Mouse (Mus musculus) left cerebral cortex, postnatal 4 days (tissue): Measurements from ENCODE around the gene H2-D1. TPM values are rescaled to one million over a fixed set of nuclear protein-coding genes. Genes with fewer than 3 reads are reported as not detected.
"Not testable (repeated sequence)": the region's sequence is repeated elsewhere in the genome, so short reads cannot be mapped to it uniquely, and the experiment has no call there.

ENCODE experiments used
- DNase-seq: peaks from one replicate; pipeline ENCODE4 v3.0.0-alpha.2; 2022
- intact Hi-C: fragments of 180-260 bp; cut with DNase I; formaldehyde crosslinking; loops from one replicate; pipeline ENCODE4 v1.15.1; 2025
- total RNA-seq, 2 experiments: library from RNA; stranded (reverse); gene quantifications; 2 replicates each; pipeline ENCODE4 v1.2.3; 2021

Gene H2-D1
- total RNA-seq, 2 experiments from 2014 or later = 19.1 to 22.8 TPM

- DNase-seq = no peak
- intact Hi-C loops = no loop called here
These were observed 7.2 kb upstream of the H2-D1 start for GRCm38 (mm10) chr17:35255301-35255700.

DNA sequence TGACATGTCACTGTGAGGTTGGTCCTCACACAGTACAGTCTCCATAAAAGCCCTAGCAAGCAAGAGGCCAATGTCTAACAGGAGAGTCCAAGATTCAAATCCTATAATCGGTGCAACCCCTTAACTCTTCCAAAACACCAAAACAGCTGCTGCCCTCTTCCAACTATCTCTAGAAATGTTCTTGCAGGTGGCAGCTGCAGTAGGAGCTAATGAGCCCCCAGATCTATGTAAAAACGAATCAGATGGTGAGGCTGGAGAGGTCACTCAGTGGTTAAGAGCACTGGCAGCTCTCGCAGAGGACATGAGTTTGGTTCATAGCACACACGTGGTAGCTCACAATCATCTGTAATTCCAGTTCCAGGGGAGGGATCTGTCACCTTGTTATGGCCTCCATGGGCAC is 6.8 kb upstream of the H2-D1 start:
- DNase-seq = no peak
- intact Hi-C loops = no loop called here

DNA sequence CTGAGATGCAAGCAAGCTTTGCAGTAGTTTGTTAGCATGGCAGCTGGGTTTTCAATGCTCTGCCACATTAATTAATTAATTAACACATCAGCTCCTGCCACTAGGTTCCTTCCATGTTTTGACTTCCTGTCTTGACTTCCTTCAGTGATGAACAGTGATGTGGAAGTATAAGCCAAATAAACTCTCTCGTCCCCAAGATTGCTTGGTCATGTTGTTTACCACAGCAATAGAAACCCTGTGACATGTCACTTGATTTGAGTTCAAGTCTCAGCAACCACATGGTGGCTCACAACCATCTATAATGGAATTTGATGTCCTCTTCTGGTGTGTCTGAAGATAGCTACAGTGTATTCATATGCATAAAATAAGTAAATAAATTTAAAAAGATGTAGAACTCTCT is 5.2 kb upstream of the H2-D1 start:
- intact Hi-C loops = no loop called here
- no peak for DNase-seq

DNA sequence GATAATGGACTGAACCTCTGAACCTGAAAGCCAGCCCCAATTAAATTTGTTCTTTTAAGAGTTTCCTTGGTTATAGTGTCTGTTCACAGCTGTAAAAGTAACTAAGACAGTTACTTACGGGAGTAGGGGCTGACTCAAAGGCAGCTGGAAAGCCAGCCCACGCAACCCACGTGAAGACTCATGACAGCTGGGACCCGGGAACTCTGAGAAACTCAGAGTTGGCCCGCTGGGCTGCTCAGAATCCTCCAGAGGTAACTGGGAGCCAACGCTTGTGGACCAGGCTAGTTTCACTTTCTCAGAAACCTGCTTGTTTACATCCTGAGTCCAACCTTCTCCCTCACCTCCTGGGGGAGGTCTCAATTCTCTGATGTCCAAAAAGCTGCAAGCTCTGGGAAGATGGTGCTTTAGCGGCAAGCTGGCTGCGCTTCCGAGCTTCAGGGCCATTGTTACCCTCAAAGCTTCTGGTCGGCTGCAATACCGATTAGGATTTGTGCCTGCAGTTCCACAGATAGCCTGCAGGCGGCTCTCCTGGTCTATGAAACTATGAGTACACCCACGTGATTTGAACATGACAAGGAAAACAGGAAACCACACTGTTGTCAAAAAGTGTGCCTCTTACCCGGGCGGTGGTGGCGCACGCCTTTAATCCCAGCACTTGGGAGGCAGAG is 4.6 kb upstream of the H2-D1 start:
- intact Hi-C loops = no loop called here
- peak; percentile 94 for DNase-seq

GRCm38 (mm10) chr17:35258492-35259478 is 3.7 kb upstream of the H2-D1 start:
- intact Hi-C loops = no loop called here
- no peak for DNase-seq

GRCm38 (mm10) chr17:35259621-35260020 is 2.9 kb upstream of the H2-D1 start:
- no peak for DNase-seq
- intact Hi-C loops = no loop called here

GRCm38 (mm10) chr17:35261651-35262050 is 879 bp upstream of the H2-D1 start:
- intact Hi-C loops = no loop called here
- no peak for DNase-seq

DNA sequence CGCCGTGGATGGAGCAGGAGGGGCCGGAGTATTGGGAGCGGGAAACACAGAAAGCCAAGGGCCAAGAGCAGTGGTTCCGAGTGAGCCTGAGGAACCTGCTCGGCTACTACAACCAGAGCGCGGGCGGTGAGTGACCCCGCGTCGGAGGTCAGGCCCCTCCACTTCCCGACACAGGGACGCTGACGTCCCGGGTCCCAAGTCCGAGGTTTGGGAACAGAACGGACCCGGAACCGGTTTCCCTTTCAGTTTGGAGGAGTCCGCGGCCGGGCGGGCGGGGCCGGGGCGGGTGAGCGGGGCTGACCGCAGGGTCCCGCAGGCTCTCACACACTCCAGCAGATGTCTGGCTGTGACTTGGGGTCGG is 973 bp downstream of the H2-D1 start:
- intact Hi-C loops = no loop called here

DNA sequence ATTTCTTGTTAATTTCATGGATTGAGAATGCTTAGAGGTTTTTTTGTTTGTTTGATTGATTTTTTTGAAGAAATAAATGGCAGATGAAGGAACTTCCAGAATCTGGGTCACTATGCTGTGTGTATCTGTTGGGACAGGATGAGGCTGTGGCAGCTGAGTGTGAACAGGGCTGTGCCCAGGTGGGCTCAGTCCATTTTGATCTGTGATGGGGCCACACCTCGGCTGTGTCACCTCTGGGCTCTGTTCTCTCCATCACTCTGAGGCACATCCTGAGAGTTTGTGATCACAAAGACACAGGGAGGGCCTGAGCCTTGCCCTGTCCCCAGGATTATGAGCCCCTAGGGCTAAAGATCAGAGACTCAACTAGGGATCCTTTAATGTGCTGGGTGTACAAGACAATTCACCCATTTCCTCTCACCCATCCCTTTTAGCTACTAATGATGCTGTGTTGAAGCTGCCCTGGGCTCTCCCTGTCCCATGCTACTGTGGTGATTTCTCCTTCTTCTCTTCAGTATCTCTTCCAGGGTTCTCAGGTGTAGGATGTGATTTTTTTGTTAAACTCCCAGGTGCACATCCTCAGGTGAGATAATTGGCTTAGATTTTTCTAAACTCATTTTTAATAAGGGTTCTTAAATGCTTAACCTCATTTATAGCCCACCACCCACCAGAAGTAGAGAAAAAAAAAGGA is 5.0 kb downstream of the H2-D1 start:
- intact Hi-C loops = loop anchor here (2.0 kb wide), 1 partner anchor 1273 kb away; no protein-coding TSS in a partner anchor
- DNase-seq = no peak

More for the DNA sequence above, 973 bp downstream of the H2-D1 start:
- no peak for DNase-seq

DNA sequence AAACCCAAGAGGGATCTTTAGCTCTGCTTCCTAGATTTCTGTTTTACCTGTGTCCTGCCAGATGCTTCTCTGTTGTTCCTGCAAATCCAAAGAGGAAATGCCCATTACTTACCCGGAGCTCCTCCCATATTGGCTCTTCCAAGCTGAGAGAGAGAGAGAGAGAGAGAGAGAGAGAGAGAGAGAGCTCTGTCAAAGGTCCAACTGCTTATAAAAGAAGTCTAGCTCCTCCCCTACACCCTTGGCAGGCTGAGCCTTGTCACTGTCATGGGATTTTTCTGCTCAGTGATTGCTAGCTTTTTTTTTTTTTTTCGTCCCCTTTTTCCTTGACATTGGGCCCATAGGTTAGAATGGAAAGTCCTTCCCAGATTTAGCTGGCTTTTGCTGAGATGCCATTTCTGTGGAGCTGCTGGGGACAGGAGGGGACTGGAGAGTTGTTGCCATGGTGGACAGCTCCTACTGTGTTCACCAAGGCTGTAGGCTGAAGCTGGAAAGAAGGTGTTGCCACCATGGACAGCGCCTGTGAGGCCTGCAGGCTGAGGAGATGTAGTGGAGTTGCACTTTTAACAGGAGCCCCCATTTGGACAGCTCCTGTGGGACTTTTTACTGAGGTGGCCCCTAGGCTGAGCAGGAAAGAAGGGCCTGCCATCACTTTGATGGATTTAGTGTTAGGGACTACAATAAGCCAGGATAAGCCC is 7.3 kb downstream of the H2-D1 start:
- no peak for DNase-seq
- intact Hi-C loops = loop anchor here (5.0 kb wide), 1 partner anchor 1297 kb away; no protein-coding TSS in a partner anchor

DNA sequence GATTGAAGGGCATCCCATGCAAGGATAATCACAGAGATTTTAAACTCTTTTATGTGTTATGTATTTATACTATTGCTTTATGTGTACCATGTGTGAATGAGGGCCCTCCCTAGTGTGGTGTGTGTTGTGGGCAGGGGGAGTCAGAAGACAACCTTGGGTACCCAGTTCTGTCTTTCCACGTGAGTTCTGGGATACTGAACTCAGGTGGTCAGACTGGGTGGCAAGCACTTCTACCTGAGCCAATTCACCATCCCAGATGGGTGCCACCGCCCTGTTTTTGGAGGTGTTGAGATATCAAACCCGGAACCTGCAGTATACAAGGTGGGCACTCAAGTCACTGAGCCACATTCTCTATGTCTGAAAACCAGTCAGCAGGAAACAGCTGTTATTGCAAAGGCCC is 9.7 kb downstream of the H2-D1 start:
- intact Hi-C loops = loop anchor here (5.0 kb wide), 1 partner anchor 1300 kb away; no protein-coding TSS in a partner anchor
- no peak for DNase-seq

DNA sequence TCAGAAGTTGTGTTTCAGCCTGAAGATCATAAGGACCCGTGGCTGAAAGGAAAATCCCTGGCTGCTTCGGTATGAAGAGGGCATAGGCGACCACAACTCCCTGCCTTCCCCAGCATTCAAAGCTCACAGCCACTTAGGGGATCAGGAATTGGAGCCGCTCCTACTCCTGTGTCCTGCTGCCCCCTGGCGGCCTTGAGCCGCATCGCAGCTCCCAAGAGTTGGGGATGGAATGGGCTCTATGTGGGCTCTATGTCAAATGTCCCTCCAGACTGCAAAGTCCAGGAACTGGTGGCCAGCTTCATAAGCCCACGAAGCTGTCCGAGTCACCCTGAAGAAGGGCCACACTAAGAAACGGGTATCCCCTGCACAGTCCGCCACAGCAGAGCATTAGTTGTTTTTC is 12.2 kb downstream of the H2-D1 start:
- intact Hi-C loops = loop anchor here (5.0 kb wide), 1 partner anchor 1302 kb away; no protein-coding TSS in a partner anchor

DNA sequence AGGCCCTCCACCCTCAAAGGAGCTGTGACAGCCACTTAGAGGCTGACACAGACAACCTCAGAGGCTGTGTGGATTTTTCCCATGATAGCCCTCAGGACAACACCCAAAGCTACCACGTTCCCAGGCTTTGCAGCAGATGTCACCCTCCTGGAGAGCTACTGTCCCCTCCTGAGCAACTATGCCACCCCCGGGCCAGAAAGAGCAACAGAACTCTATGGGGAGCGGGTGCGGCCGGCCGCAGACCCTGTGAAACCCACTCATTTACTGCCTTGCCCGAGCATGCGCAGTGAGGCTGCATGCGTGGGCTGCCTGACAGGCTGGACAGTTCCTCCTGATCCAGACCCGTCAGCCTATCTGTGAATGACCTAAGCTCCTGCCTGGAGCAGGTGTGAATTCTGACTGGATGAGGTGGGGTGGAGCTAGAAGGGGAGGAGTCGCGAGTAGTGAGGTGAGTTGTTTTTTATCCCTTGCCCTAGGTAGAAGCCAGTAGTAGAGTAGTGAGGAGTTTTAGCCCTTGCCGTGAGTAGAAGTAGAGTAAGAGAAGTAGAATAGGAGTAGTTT is 13.9 kb downstream of the H2-D1 start:
- DNase-seq = no peak
- intact Hi-C loops = no loop called here

More for the DNA sequence above, 12.2 kb downstream of the H2-D1 start:
- DNase-seq = peak; percentile 91

- intact Hi-C loops = loop anchor here (2.0 kb wide), 1 partner anchor 1317 kb away; no protein-coding TSS in a partner anchor
- DNase-seq = no peak
These were observed 15.5 kb downstream of the H2-D1 start for GRCm38 (mm10) chr17:35278049-35278448.

GRCm38 (mm10) chr17:35278957-35279688 is 16.6 kb downstream of the H2-D1 start:
- intact Hi-C loops = loop anchor here (2.0 kb wide), 1 partner anchor 1318 kb away; no protein-coding TSS in a partner anchor
- no peak for DNase-seq

DNA sequence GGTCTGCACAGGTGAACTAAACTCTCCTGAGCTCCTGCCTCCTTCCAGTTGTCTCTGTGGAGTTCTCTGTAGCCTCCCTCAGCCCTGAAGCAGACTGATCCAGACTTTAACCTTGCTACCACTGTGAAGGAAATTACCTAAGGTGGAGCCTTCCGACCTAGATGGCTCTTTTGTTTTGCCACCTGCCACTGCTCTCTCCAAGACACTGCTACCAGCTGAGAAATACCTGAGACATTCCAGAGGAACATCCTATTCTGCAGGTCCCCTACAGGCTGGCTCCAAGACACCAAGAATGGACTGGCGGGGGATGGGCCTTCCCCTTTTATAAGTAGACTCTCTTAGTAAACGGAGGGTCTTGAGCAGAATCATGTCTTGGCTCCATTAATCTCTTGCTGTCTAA is 17.7 kb downstream of the H2-D1 start:
- DNase-seq = no peak
- intact Hi-C loops = no loop called here

GRCm38 (mm10) chr17:35285431-35285830 is 22.9 kb downstream of the H2-D1 start:
- intact Hi-C loops = no loop called here
- DNase-seq = no peak

DNA sequence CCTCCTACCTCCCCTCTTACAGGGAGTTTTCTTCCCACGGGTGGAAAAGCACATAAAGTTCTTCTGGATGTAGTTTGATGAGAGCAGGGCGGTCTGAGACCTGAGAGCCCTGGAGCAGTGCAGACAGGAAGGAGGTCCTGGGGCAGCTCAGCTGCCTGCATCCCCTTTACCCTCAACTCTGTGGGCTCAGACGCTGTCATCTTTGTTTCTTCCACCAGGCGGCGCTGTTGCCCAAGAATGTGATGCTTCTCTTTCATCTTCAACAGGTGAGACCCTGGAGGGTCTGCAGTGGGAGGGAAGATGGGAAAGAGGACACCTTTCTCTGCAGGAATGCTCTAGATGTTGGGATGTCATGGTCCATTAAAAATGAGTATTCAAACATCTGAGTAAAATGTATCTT is 33.3 kb downstream of the H2-D1 start:
- DNase-seq = peak; percentile 65
- intact Hi-C loops = not testable (repeated sequence)

GRCm38 (mm10) chr17:35300261-35300945 is 37.9 kb downstream of the H2-D1 start:
- DNase-seq, intact Hi-C loops: not testable (repeated sequence)
